18 mouse cellular contexts compared by ENCODE assay signal in the genomic region with DNA sequence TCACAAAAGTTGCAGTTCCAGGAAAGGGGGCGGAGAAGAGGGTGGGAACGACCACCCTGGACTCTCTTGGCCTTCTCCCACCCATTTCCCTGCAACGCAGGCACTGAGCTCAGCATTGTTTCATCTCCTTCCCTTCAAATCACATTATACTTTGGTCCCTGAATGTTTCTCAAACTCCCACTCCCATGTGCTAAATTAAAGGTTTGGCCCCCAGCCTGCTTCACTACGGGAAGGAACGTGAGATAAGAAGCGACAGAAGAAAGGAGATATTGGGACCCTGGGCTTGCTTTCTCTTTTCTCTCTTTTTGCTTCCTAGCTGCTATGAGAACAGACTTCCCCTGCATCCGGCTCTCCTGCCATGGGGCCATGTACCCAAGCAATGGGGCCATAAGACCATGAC. TPM values are rescaled to one million over a fixed set of nuclear protein-coding genes. Genes with fewer than 3 reads are reported as not detected.
DNase-seq lines count a peak whose midpoint lies in the region; ATAC-seq and TF ChIP-seq lines count a peak whose summit lies in the region.
"Had no signal": no experiment of that assay in that cellular context is flagged by ENCODE, and none has a peak within 500 bp of the region (broad histone marks: within the 10 kb centered on the region; RNA-seq: fewer than 3 reads in every experiment).

No protein-coding gene starts in this region.

- intact Hi-C loops in heart, postnatal 14 days (cut with DNase I): loop anchor here (5.0 kb wide), 1 partner anchor 53 kb away; a partner anchor contains a TSS
- intact Hi-C loops in left cerebral cortex, adult 2 months (cut with DNase I): loop anchor here (5.0 kb wide), 1 partner anchor 53 kb away; a partner anchor contains a TSS

- H3K9me3 ChIP-seq in heart, embryonic 10.5 days: no peaks in the 10 kb centered on the region
- no peaks in the 10 kb centered on the region for H3K9me3 ChIP-seq in embryonic facial prominence, embryonic 13.5 days
- H3K9me3 ChIP-seq: forebrain, embryonic 12.5 days; heart, embryonic 15.5 days; hindbrain, embryonic 13.5 days had no signal

- WGBS in heart, embryonic 10.5 days: 46% methylated on average over 7 of the region's 7 CpGs
- 66% methylated on average over 7 of the region's 7 CpGs for WGBS in embryonic facial prominence, embryonic 13.5 days

- H3K36me3 ChIP-seq in heart, embryonic 10.5 days: no peaks in the 10 kb centered on the region
- H3K36me3 ChIP-seq in embryonic facial prominence, embryonic 13.5 days: no peaks in the 10 kb centered on the region
- H3K36me3 ChIP-seq: forebrain, embryonic 12.5 days; heart, embryonic 15.5 days; hindbrain, embryonic 13.5 days had no signal

- TF ChIP-seq CTCF in left cerebral cortex, adult 2 months (IDR thresholded peaks at IDR 0.05): no peak

- no peaks in the 10 kb centered on the region for H3K27me3 ChIP-seq in heart, embryonic 10.5 days (ENCODE audit: insufficient read depth, poor library complexity, severe bottlenecking)
- H3K27me3 ChIP-seq in embryonic facial prominence, embryonic 13.5 days: no peaks in the 10 kb centered on the region
- H3K27me3 ChIP-seq: forebrain, embryonic 12.5 days; heart, embryonic 15.5 days; hindbrain, embryonic 13.5 days had no signal

- no peak for DNase-seq in heart, embryonic 10.5 days (ENCODE audit: low spot score)
- no peak for DNase-seq in heart, postnatal 14 days
- DNase-seq in left cerebral cortex, adult 2 months (ENCODE audit: extremely low spot score in 1 of 2, low spot score in 2 of 2): no peak
- no peak for DNase-seq in left cerebral cortex, adult 11 months (ENCODE audit: low spot score)
- DNase-seq in testis, postnatal 14 days (ENCODE audit: low spot score): no peak
- no peak for DNase-seq in cerebellum, postnatal 25 days
- DNase-seq: adrenal gland, postnatal 10 days; cerebellum, adult 11-12 months; cerebellum, adult 9-10 months; cerebellum, postnatal 36 days; gastrocnemius, postnatal 14 days had no signal

- no peak overlapping the region for H3K9ac ChIP-seq in embryonic facial prominence, embryonic 13.5 days
- H3K9ac ChIP-seq: forebrain, embryonic 12.5 days; heart, embryonic 15.5 days; hindbrain, embryonic 13.5 days had no signal

- no peak for ATAC-seq in embryonic facial prominence, embryonic 13.5 days (ENCODE audit: insufficient number of reproducible peaks, insufficient read depth, low FRiP score, low TSS enrichment, low read depth)
- ATAC-seq: forebrain, embryonic 16.5 days; hindbrain, postnatal 0 days had no signal

- no peak overlapping the region for H3K4me2 ChIP-seq in embryonic facial prominence, embryonic 13.5 days
- H3K4me2 ChIP-seq: forebrain, embryonic 12.5 days; heart, embryonic 15.5 days; hindbrain, embryonic 13.5 days had no signal

- peaks cover 21% of the 10 kb centered on the region for H3K4me1 ChIP-seq in heart, embryonic 10.5 days
- H3K4me1 ChIP-seq in embryonic facial prominence, embryonic 13.5 days: peaks cover 21% of the 10 kb centered on the region

- H3K4me3 ChIP-seq in heart, embryonic 10.5 days: no peak overlapping the region
- H3K4me3 ChIP-seq in left cerebral cortex, adult 2 months: no peak overlapping the region
- H3K4me3 ChIP-seq in embryonic facial prominence, embryonic 13.5 days: no peak overlapping the region
- H3K4me3 ChIP-seq: forebrain, embryonic 12.5 days; heart, embryonic 15.5 days; hindbrain, embryonic 13.5 days had no signal

- 0 out of 2 replicates have a peak overlapping the region, but pooled peaks have one; percentile 22 for H3K27ac ChIP-seq in heart, embryonic 10.5 days
- peak overlapping the region; percentile 1; the same call in 1 of the 2 replicates for H3K27ac ChIP-seq in left cerebral cortex, adult 2 months
- H3K27ac ChIP-seq in embryonic facial prominence, embryonic 13.5 days: peak overlapping the region; percentile 48; the same call in 1 of the 2 replicates
- H3K27ac ChIP-seq: forebrain, embryonic 12.5 days; heart, embryonic 15.5 days; hindbrain, embryonic 13.5 days; hindbrain, postnatal 0 days had no signal

RNA-seq across cellular contexts. Expression of a gene that starts 55.0 kb away (rescaled TPM):
- 5.4 and 8.2 TPM in 2 replicates for polyA plus RNA-seq in heart, embryonic 10.5 days (2016; fragmentation: Nextera tagmentation; extraction: Ambion mirVana)
- 10 to 100 TPM; 16.7 to 16.8 TPM for total RNA-seq in heart, postnatal 14 days (2021)
- total RNA-seq in left cerebral cortex, adult 2 months (2021): 10 to 100 TPM; 42.0 to 42.3 TPM
- polyA plus RNA-seq in embryonic facial prominence, embryonic 13.5 days (2015; fragmentation: Nextera tagmentation; extraction: Ambion mirVana): 20.2 and 21.7 TPM in 2 replicates
- total RNA-seq: MEL had no signal
